ENCODE assay signal across 18 mouse cellular contexts in genomic region chr9:36803926-36804325, GRCm38 (mm10). TPM values are rescaled to one million over a fixed set of nuclear protein-coding genes. Genes with fewer than 3 reads are reported as not detected.
"Had no signal": no experiment of that assay in that cellular context is flagged by ENCODE, and none has a peak within 500 bp of the region (broad histone marks: within the 10 kb centered on the region; RNA-seq: fewer than 3 reads in every experiment).

No protein-coding gene starts in this region.

- H3K4me3 ChIP-seq: midbrain, embryonic 10.5 days; midbrain, embryonic 12.5 days; myocyte; neural tube, embryonic 13.5 days; neural tube, embryonic 15.5 days had no signal

- ATAC-seq: midbrain, embryonic 16.5 days had no signal

- H3K27ac ChIP-seq: midbrain, embryonic 10.5 days; midbrain, embryonic 12.5 days; neural tube, embryonic 13.5 days; neural tube, embryonic 15.5 days had no signal

- H3K36me3 ChIP-seq: midbrain, embryonic 10.5 days; midbrain, embryonic 12.5 days; neural tube, embryonic 13.5 days; neural tube, embryonic 15.5 days had no signal

- DNase-seq: lung, adult 18-20 months; lung, embryonic 14.5 days; lung, postnatal 10 days; lung, postnatal 4 days; midbrain, embryonic 14.5 days; right cerebral cortex, postnatal 14 days; right cerebral cortex, postnatal 4 days; spleen, adult 18-20 months; thymus, adult 18-20 months; thymus, postnatal 14 days; thymus, postnatal 36 days had no signal

- H3K4me1 ChIP-seq: midbrain, embryonic 10.5 days; midbrain, embryonic 12.5 days; neural tube, embryonic 13.5 days; neural tube, embryonic 15.5 days had no signal

- H3K4me2 ChIP-seq: lung, embryonic 14.5 days; midbrain, embryonic 12.5 days; neural tube, embryonic 13.5 days; neural tube, embryonic 15.5 days had no signal

- H3K27me3 ChIP-seq: midbrain, embryonic 12.5 days; neural tube, embryonic 13.5 days; neural tube, embryonic 15.5 days had no signal

- H3K9me3 ChIP-seq: midbrain, embryonic 10.5 days; midbrain, embryonic 12.5 days; neural tube, embryonic 13.5 days; neural tube, embryonic 15.5 days had no signal

- H3K9ac ChIP-seq: lung, embryonic 14.5 days; midbrain, embryonic 12.5 days; neural tube, embryonic 13.5 days; neural tube, embryonic 15.5 days had no signal

RNA-seq across cellular contexts. Expression of gene Fez1, which starts 17.7 kb away (rescaled TPM):
- total RNA-seq: megakaryocyte-erythroid progenitor cell, adult 5-6 weeks had no signal
